Mouse (Mus musculus): Measurements from ENCODE around the gene Tie1. TPM values are rescaled to one million over a fixed set of nuclear protein-coding genes. Genes with fewer than 3 reads are reported as not detected.

The Tie1 gene
- polyA plus RNA-seq, 1 experiment = 11.7 TPM

GRCm38 (mm10) chr4:118500171-118500724 is 10.4 kb upstream of the Tie1 start:
- H3K36me3 ChIP-seq (ENCODE audit: control insufficient read depth, insufficient read depth, low read length) = no peaks in the 10 kb centered on the region

GRCm38 (mm10) chr4:118490461-118490860 is 600 bp upstream of the Tie1 start:
- WGBS = 92% methylated on average over 10 of the region's 10 CpGs
- Histone ChIP-seq H3K27ac (ENCODE audit: control insufficient read depth, insufficient read depth, low read length) (no peak overlapping the region), H3K36me3 (ENCODE audit: control insufficient read depth, insufficient read depth, low read length) (no peaks in the 10 kb centered on the region), H3K4me1 (replicated peaks; ENCODE audit: control insufficient read depth, insufficient read depth, low read length) (no peaks in the 10 kb centered on the region), H3K4me3 (ENCODE audit: control insufficient read depth, insufficient read depth, low read length) (no peak overlapping the region), H3K27me3 (ENCODE audit: control insufficient read depth, insufficient read depth, low read length) (no peaks in the 10 kb centered on the region)
- TF ChIP-seq POLR2A (IDR thresholded peaks at IDR 0.05; ENCODE audit: control insufficient read depth, extremely low read depth, insufficient read depth, low read length, poor library complexity) (no peak), CTCF (IDR thresholded peaks at IDR 0.05; ENCODE audit: borderline replicate concordance, control insufficient read depth, extremely low read depth, insufficient read depth, low read length, poor library complexity) (no peak)
- no peak for DNase-seq

More at GRCm38 (mm10) chr4:118500171-118500724, 10.4 kb upstream of the Tie1 start:
- 67% methylated on average over 6 of the region's 6 CpGs for WGBS
- DNase-seq = no peak
- H3K27ac ChIP-seq (ENCODE audit: control insufficient read depth, insufficient read depth, low read length) = no peak overlapping the region
- H3K4me1 ChIP-seq (replicated peaks; ENCODE audit: control insufficient read depth, insufficient read depth, low read length) = no peaks in the 10 kb centered on the region
- H3K4me3 ChIP-seq (ENCODE audit: control insufficient read depth, insufficient read depth, low read length) = no peak overlapping the region
- no peak for TF ChIP-seq CTCF (IDR thresholded peaks at IDR 0.05; ENCODE audit: borderline replicate concordance, control insufficient read depth, extremely low read depth, insufficient read depth, low read length, poor library complexity)
- no peaks in the 10 kb centered on the region for H3K27me3 ChIP-seq (ENCODE audit: control insufficient read depth, insufficient read depth, low read length)

- Histone ChIP-seq H3K4me1 (replicated peaks; ENCODE audit: control insufficient read depth, insufficient read depth, low read length) (no peaks in the 10 kb centered on the region), H3K36me3 (ENCODE audit: control insufficient read depth, insufficient read depth, low read length) (no peaks in the 10 kb centered on the region), H3K27me3 (ENCODE audit: control insufficient read depth, insufficient read depth, low read length) (no peaks in the 10 kb centered on the region), H3K4me3 (ENCODE audit: control insufficient read depth, insufficient read depth, low read length) (no peak overlapping the region), H3K27ac (ENCODE audit: control insufficient read depth, insufficient read depth, low read length) (no peak overlapping the region)
- no peak for DNase-seq
- TF ChIP-seq CTCF (IDR thresholded peaks at IDR 0.05; ENCODE audit: borderline replicate concordance, control insufficient read depth, extremely low read depth, insufficient read depth, low read length, poor library complexity) (no peak), POLR2A (IDR thresholded peaks at IDR 0.05; ENCODE audit: control insufficient read depth, extremely low read depth, insufficient read depth, low read length, poor library complexity) (no peak)
- WGBS = 92% methylated on average over 15 of the region's 15 CpGs
Measured at GRCm38 (mm10) chr4:118476773-118477530, 12.9 kb downstream of the Tie1 start.

GRCm38 (mm10) chr4:118472687-118473086 is 17.2 kb downstream of the Tie1 start:
- 95% methylated on average over 11 of the region's 11 CpGs for WGBS
- no peak overlapping the region for H3K27ac ChIP-seq (ENCODE audit: control insufficient read depth, insufficient read depth, low read length)
- no peak overlapping the region for H3K4me3 ChIP-seq (ENCODE audit: control insufficient read depth, insufficient read depth, low read length)
- TF ChIP-seq CTCF (IDR thresholded peaks at IDR 0.05; ENCODE audit: borderline replicate concordance, control insufficient read depth, extremely low read depth, insufficient read depth, low read length, poor library complexity) (no peak), POLR2A (IDR thresholded peaks at IDR 0.05; ENCODE audit: control insufficient read depth, extremely low read depth, insufficient read depth, low read length, poor library complexity) (no peak)
- no peaks in the 10 kb centered on the region for H3K36me3 ChIP-seq (ENCODE audit: control insufficient read depth, insufficient read depth, low read length)
- no peaks in the 10 kb centered on the region for H3K27me3 ChIP-seq (ENCODE audit: control insufficient read depth, insufficient read depth, low read length)
- H3K4me1 ChIP-seq (replicated peaks; ENCODE audit: control insufficient read depth, insufficient read depth, low read length) = no peaks in the 10 kb centered on the region
- DNase-seq = no peak

- TF ChIP-seq POLR2A (IDR thresholded peaks at IDR 0.05; ENCODE audit: control insufficient read depth, extremely low read depth, insufficient read depth, low read length, poor library complexity) (no peak), CTCF (IDR thresholded peaks at IDR 0.05; ENCODE audit: borderline replicate concordance, control insufficient read depth, extremely low read depth, insufficient read depth, low read length, poor library complexity) (no peak)
- WGBS = 95% methylated on average over 6 of the region's 6 CpGs
Measured at GRCm38 (mm10) chr4:118471281-118471680, 18.6 kb downstream of the Tie1 start.

GRCm38 (mm10) chr4:118465697-118466163 is 24.1 kb downstream of the Tie1 start:
- no peak for TF ChIP-seq CTCF (IDR thresholded peaks at IDR 0.05; ENCODE audit: borderline replicate concordance, control insufficient read depth, extremely low read depth, insufficient read depth, low read length, poor library complexity)
- TF ChIP-seq POLR2A (IDR thresholded peaks at IDR 0.05; ENCODE audit: control insufficient read depth, extremely low read depth, insufficient read depth, low read length, poor library complexity) = no peak

More at GRCm38 (mm10) chr4:118471281-118471680, 18.6 kb downstream of the Tie1 start:
- no peak overlapping the region for H3K27ac ChIP-seq (ENCODE audit: control insufficient read depth, insufficient read depth, low read length)
- H3K4me3 ChIP-seq (ENCODE audit: control insufficient read depth, insufficient read depth, low read length) = no peak overlapping the region
- DNase-seq = no peak
- H3K27me3 ChIP-seq (ENCODE audit: control insufficient read depth, insufficient read depth, low read length) = no peaks in the 10 kb centered on the region
- no peaks in the 10 kb centered on the region for H3K4me1 ChIP-seq (replicated peaks; ENCODE audit: control insufficient read depth, insufficient read depth, low read length)
- no peaks in the 10 kb centered on the region for H3K36me3 ChIP-seq (ENCODE audit: control insufficient read depth, insufficient read depth, low read length)

More at GRCm38 (mm10) chr4:118465697-118466163, 24.1 kb downstream of the Tie1 start:
- H3K27me3 ChIP-seq (ENCODE audit: control insufficient read depth, insufficient read depth, low read length) = no peaks in the 10 kb centered on the region
- H3K27ac ChIP-seq (ENCODE audit: control insufficient read depth, insufficient read depth, low read length) = no peak overlapping the region
- no peak for DNase-seq
- no peaks in the 10 kb centered on the region for H3K36me3 ChIP-seq (ENCODE audit: control insufficient read depth, insufficient read depth, low read length)
- no peaks in the 10 kb centered on the region for H3K4me1 ChIP-seq (replicated peaks; ENCODE audit: control insufficient read depth, insufficient read depth, low read length)
- H3K4me3 ChIP-seq (ENCODE audit: control insufficient read depth, insufficient read depth, low read length) = no peak overlapping the region
- 42% methylated on average over 11 of the region's 11 CpGs for WGBS

Measured in thymus, adult 2 months (tissue).